Mouse (Mus musculus): ENCODE results near the gene Prr15l.

Prr15l gene

DNA sequence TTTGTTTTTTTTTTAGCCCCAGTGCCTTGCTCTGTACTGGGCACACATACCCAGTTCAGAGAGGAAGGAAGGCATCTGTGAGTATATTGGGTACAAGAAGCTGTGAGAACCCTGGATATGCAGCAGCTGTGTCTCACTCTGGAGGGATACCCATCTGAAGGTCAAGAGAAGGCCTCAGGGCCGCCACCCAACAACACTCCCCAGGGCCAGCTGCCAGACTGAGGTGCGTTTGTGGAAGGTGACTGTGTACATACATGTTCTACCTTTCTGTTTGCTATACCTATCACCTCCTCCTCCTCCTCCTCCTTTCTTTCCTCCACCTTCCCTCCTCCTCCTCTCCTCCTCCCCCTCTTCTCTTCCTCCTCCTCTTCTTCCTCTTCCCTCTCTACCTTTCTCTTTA is at the start of gene Prr15l:
Gene Prr15l, plus strand, starts transcription at position 17 of the 400 bp plus-strand sequence.
- DNase-seq, result no peak

DNA sequence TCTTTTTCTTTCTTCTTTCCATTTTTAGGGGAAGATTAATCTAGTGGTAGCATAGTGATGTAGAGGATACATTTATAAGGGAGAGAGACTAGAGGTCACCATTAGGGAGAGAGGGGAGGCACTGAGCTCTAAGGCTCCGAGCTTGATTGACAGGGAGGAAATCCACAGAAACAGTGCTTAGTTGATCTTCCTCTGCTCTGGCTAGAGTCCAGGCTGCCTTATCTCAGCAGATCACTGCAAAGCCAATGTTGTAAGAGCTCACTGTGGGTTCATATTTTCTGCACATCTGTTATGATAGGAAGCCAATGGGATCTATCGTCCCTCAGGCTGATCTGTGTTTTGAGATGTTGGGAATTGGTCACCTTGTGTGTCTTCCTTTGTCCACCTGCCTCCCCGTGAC is 49.2 kb upstream of the Prr15l start:
- DNase-seq, result no peak

- DNase-seq, result no peak
Observed at GRCm38 (mm10) chr11:96879359-96879758, 48.5 kb upstream of the Prr15l start.

DNA sequence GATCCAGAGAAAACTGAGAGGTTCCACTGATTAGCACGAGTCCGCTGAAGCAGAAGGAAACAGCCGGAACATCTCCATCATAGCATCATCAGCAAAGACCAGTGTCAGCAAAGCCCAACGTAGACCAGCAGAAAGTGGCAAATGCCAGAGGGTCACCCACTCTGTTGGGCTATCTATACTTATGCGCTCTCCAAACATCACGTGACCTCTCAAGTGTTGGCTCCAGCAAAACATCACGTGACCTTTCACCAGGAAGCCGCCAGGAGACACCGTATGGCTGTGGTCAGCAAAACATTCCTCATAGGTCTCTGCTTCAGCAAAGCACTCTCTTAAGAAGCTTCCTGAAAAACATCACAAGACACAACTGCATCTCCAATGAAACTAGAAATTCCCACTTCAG is 47.6 kb upstream of the Prr15l start:
- no peak for DNase-seq

DNA sequence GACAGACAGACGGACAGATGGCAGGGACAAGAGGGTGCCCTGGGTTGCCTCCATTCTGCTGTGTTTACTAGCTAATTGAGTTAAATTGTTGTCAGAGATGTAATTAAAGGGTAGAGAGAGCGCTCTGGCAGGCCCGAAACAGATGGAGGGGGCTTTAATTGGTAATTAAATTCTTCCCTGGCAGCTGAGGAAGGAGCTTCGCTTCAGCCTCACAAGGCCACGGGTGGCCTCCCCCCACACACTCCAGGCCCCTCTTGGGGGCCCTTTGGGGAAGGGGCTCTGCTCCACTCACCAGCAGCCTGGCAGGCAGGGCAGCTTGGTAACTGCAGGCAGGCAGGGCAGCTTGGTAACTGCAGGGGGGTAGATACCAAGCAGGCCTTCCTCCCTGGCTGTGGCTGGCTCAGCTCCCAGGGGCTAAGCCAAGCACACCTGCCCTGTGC is 42.0 kb upstream of the Prr15l start:
- DNase-seq, result no peak

DNA sequence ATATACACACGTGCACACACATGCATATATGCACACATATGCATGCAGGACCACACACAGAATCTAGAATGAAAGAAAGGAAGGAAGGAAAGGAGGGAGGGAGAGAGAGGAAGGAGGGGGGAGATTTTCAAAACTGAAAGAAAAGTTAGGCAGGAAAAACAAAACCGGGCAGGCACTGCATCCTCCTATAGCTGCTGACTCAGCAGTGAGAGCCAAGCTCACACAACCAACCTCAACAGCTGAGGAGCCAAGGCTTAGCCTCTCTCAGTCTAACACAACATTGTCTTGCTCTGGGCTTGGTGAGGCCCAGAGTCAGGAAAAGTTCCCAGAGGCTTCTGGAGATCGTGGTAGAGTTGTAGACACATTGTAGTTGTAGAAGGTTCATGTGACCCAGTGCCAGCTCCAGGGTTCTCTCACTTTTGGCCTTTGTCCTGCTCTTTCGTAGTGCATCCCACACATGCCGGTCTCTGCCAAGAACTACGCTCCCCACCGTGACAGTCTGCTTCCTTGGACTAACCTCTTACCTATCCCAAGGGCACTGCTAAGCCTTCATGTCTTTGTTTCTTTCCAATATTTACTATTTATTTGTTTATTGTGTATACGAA is 40.9 kb upstream of the Prr15l start:
- DNase-seq, result no peak

- no peak for DNase-seq
Observed at GRCm38 (mm10) chr11:96891784-96892527, 35.9 kb upstream of the Prr15l start.

GRCm38 (mm10) chr11:96893203-96893842 is 34.6 kb upstream of the Prr15l start:
- no peak for DNase-seq

- DNase-seq, result no peak
Observed at GRCm38 (mm10) chr11:96895886-96896285, 32.0 kb upstream of the Prr15l start.

- DNase-seq, result no peak
Observed at GRCm38 (mm10) chr11:96899449-96900306, 28.2 kb upstream of the Prr15l start.

DNA sequence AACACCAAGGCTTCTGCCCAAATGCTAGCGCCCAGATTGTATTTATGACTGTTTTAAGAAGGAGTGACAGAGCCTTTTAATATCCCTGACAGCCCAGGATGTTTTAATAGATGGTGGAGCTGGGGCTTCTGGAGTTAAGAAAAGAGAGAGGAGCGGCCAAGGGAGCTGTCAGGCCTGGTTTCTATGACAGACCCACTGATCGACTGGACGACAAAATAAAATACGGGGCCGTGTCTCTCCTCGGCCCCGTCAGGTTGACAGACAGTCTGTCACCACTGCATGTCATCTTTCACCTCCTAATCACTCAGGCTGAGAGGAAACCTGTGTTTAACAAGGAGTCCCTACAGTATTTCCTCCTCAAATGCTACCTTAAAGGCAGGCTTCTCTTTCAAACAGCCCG is 26.6 kb upstream of the Prr15l start:
- DNase-seq, result no peak

DNA sequence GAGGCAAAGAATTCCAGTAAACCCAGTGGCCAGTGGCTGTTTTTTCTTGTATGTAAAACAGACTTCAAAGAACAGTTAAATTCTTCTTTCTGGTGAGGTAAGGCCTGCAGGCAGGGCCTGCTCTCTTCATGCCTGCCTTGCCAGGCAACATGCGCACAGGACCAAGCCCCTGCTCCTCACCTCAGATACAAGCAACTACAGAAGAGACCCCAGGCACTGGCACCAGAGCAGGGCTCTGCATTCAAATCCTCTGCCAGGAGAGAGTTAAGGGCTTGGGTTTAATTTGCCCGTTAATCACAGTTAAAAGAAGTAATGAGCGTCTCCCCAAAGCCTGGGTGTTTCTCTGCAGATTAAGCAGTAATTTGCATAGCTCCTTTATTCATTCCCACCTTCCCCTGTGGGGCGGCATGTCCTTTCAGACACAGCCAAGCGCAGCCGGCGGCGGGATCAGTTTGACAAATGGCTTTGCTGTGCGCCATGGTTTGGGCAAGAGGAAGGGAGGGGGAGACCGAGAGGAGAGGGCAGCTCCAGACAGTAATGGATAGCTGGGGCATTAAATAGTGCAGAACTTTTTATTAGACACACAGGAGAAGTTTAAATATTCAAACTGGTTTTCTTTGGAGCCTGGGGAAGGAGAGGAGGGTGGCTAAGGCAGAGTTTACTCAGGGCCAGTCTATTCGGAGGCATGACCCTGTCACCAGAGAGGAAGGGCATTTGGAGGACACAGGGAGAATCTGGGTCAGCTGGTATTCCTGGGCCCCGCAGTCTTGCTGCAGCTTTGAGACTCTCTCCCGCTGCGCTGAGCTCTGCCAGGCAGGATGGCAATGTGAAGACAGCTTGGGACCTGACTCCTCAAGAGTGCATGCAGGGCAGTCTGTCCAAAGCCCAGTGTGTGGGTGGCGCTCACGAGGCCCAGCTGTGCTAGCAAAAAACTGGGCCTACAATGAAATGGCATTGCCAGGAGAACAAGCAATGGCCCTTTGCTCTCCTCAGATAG is 25.0 kb upstream of the Prr15l start:
- DNase-seq, result peak; percentile 34

- peak; percentile 50 for DNase-seq
Observed at GRCm38 (mm10) chr11:96906431-96907161, 21.3 kb upstream of the Prr15l start.

DNA sequence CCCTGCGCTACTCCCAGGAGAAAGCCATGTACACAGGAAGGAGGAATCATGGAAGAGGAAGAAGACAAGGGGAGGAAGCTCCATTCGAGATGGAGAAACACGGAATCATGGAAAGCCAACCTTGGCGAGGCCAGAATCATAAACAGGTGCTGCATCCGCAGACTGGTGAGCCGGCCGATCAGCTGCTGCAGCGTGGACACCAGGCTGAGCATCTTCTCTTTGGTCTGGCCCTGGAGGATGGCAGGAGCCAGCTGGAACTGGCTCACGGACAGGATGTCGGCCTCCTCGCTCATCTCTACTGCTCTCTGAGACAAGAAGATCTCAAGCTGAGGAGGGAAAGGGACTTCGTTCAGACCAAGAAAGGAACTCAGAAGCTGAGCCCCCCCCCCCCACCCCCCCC is 19.3 kb upstream of the Prr15l start:
- no peak for DNase-seq

GRCm38 (mm10) chr11:96910003-96910402 is 17.9 kb upstream of the Prr15l start:
- DNase-seq, result peak; percentile 86

DNA sequence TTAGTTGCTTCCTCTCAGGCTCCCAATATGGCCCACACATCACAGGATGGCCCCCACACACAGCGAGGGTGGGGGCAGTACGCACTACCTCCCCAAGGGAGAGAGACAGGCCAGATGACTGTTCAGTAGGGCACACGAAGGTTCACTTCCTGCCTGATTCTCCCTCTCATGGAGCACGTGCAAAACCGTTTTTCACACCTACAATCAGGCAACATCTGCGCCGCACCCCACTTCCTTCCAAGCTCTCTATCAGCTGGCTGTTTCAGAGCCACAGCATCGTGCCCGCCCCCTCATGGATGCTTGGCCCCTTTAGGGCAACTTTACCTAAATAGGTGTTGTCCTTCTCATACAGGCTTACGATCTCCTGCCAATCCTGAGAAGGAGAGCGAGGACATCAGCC is 15.2 kb upstream of the Prr15l start:
- DNase-seq, result no peak

- peak; percentile 99 for DNase-seq
Observed at GRCm38 (mm10) chr11:96916044-96916884, 11.6 kb upstream of the Prr15l start, which contains the start of gene Cdk5rap3. TSS of gene Cdk5rap3 (minus strand) at chr11:96916496.

DNA sequence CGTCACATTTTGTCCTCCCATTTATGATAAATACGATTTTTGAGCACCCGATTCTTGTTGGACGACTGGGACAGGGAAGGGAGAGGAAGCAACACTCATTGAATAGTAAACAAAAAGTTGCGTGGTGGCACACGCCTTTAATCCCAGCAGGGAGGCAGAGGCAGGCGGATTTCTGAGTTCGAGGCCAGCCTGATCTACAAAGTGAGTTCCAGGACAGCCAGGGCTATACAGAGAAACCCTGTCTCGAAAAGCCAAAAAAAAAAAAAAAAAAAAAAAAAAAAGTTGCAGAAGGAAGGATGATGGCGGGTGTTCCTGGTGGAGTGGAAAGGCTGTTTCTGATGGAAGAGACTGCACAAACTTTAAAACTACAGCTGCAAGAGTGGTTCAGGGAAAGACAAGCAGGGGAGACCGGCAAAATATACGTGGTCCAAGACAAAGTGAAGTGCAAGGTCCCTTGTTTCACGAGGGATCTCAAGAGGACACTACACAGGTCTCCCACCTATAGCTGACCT is 11.0 kb upstream of the Prr15l start:
- no peak for DNase-seq

DNA sequence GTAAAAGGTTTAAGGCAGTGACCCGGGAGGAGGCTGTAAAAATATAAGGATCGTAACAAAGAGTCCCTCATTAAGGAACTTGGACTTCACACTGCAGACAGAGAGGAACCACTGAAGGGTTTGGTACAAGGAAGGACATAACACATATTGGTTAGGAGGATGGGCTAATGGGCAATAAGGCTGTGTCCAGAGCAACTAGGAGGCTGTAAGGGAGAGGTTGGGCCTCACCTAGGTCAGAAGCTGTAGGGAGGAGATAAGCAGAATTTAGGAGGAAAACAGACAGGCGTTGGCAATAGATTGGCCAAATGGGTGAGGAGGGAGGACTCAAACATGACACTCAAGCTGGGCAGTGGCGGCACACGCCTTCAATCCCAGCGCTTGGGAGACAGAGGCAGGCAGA is 10.5 kb upstream of the Prr15l start:
- DNase-seq, result no peak

DNA sequence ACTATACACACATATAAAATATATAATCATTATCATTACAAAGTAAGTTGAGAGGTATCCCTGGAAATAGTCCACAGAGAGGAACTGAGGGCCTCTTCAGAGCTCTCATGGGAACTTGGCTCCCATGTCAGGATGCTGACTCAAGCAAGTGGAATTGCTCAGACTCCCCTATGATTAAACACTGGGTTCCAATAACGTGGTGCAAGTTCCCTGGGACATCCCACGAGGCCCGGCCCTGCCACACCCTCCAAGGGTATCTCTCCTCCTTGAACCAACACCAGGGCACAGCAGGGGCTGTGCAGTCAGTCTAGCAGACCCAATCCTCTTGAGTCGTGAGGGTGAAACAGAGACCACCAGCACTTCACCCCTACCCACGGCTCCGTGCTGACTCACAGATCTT is 8.9 kb upstream of the Prr15l start:
- DNase-seq, result no peak
